Mouse (Mus musculus): ENCODE data around the gene Car12.
"Not testable (repeated sequence)": the region's sequence is repeated elsewhere in the genome, so short reads cannot be mapped to it uniquely, and the experiment has no call there.

The Car12 gene

DNA sequence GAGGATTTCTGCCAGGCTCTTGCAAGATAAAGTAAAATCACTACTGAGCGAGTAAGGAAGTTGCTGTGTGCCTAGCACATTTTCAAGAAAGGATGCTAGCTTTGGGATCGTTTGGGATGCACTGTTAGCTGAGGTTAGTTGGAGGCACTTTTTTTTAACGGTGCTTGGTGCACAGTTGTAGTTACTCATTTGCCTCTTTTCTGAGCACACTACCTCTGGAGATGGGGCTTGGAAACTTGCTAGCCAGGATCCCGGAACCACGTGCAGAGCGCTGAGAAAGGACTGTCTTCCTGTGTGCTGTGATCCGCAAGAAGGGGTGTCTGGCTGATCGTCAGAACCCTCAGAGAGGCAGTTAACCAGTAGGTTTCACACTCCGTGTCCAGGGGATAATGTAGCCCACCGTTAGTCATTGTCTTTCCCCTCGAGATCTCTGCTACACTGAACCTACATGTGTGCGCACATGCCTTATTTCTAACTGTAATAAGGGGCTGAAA is 583 bp downstream of the Car12 start:
- DNase-seq, result no peak

DNA sequence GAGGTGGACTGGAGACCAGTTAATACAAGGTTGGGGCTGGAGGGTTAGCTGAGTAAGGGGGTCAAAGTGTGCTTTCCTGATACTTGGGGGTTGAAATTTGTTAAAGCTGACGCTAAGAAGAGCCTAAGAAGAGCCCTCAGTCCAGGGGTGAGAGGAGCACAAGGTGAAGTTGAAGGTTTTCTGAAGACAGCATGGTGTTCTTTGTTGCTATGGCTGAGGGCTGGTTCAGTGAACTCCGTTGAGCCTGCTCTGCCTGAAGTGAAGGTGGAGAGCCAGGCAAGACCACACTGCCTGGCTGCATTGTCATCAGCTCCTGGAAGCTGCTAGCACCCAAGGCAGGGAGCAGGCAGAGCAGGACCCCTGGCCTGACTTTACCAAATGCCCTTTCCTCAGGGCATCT is 1.9 kb downstream of the Car12 start:
- DNase-seq, result no peak

DNA sequence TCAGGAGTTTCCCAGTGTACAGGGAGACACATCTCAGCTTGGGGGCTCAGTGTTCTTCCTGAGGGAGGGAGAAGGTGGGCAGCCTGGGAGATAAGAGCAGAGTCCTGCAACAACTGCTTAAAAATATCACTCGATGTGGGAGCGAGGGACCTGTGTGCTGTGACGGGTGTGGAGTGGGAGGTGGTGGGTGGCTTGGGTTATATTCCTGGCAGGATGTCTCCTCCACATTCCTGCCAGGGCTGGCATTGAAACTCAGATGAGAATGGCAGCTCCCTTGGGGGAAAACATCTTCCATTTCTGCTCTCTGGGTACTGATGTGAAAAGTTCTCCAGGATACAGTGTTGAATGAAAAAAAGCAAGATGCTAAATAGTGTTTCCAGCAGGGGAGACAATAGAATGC is 3.0 kb downstream of the Car12 start:
- no peak for DNase-seq

DNA sequence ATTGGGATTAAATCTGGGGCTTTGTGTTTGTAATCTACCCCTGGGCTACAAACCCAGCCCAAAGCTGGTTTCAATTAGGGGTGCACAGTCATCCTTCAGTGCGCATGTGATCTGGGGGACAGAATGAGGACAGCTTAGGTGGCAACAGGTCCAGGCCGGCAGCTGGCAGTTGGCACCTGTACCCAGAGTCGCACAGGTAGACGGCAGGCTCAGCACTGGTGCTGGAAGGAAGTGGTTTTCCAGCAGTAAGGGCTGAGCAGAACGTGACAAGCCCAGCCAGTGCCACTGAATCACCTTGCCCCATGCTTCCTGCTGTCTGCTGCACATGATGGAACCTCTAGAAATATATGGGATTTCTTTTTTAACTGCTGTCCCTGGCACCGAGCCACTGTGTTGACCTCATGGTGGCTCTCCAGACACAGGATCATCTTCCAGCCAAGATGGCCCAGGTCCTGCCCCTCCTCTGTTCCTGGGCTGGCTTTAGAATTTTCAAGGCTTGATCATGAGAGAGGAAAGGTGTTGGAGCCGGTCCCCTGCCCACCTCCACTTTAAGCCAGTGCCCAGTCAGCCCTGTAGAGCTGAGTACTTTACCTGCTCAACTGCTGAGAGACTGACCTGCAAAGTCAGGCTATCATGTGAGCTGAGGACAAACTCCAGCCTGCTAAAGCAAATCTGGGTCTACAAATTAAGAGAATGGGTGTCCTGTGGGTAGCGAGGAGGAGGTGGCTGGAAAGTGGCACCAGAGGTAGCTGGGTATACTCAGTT is 7.4 kb downstream of the Car12 start:
- no peak for DNase-seq

DNA sequence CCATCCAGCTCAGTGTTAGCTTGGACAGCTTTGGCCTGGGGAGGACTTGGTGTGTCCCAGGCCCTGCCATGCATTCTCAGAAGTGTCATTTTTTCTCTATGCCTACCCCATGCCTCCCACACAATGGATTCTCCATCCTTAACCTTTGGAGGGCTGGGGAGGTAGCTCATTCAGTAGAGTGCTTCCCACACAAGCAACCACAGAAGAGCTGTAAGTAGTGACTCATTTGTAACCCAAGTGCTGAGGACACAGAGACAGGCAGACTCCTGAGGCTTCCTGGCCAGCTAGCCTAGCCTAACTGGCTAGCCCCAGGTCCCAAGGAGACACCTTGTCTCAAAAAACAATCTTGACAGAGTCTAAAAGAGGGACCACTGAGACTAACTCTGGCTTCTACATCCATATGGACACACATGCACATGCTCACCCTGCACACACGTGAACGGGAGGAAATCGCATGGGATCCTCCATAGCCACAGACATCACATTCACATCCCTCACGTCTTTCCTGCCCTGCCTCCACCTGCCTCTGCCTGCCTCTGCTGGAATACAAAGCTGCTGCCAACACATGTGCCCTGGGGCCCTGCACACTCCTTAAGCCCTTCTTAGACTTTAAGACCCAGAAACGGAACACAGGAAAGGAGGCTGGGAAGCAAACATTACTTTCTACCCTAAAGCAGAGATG is 8.8 kb downstream of the Car12 start:
- DNase-seq, result no peak

DNA sequence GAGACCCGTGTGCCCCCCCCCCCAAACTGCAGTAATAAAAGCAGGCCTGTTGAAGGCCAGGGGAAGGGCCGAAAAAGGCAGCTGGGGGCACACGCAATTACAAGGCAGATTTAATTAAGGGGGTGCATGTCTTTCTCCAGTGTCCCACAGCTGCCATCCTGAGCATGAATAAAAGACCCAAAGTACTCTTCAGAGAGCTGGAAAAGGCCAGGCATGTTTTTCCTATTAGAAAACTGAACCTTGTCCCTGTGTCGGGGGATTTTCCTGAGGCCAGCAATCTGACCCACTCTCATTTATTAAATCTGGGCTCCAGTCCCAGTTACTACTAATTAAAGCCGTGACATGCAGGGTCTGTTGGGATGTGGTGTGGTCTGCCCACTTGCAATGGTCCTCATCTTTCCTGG is 9.4 kb downstream of the Car12 start:
- no peak for DNase-seq

DNA sequence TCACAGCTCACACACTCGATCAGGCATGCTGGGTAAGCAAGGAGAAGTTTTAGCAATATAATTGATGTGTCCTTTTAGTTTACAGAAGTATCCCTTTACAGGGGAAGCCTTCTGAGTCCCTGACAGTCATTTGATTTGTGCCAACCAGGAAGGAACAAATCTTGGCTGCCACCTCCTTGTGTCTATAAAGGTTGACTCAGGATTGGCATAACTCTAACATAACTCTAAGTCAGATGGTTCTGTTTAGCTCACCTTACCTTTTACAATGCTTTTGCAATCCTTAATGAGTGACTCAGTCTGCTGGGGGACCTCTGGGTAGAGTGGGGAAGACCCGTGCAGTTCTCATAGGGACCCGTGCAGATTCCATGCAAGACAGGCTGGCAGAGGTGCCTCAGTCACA is 12.1 kb downstream of the Car12 start:
- no peak for DNase-seq

DNA sequence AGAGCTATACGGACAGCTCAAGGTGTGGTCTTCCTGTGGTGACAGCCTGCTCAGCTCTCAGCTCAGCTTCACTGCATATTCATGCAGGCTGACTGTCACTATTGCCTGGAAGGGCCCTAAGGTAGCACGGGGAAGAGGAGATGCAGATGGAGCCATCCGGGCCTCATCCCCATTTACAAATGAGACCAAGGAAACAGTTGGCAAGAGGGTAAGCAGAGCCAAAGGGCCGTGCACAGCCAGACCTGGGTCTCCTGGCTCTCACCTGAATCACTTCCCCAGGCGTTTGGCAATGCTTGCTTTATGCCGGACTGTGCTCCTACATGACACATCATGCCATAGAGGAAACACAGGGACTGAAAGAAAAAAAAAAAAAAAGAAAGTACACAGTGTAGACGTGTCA is 13.8 kb downstream of the Car12 start:
- peak; percentile 61 for DNase-seq

DNA sequence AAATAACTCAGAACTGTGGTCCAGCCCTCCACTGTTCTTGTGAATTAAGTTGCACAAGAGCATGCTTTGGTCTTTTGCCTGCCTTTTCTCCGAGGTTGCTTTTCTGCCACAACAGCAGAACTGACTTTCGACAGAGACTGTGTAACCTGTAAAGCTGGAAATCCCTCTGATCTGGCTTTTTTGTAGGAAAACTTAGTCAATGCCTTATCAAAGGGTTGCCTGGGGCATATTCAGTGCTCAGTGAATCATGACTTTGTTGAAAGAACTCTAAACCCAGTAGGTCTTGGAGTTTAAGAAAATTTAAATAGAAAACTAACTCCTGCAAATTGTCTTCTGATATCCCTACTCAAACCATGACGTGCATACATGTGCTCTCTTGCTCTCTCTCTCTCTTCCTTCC is 17.1 kb downstream of the Car12 start:
- no peak for DNase-seq

DNA sequence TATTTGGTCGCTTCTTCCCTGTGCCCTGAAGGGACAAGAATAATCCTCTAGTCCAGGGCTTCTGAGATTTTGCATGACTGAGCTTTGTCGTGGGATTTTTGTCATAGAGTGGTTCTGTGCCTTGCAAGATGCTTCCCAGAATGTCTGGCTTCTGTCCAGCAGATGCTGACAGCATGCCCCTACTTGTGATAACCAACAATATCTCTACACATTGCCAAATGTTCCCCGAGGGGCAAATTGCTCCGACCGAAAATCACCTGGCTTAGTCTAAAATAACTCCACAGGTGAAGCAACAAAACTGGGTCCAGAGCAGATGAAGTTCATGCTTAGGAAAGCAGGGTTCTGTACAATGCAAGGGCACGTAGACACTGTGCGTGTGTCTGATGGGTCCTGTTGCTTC is 17.8 kb downstream of the Car12 start:
- no peak for DNase-seq

DNA sequence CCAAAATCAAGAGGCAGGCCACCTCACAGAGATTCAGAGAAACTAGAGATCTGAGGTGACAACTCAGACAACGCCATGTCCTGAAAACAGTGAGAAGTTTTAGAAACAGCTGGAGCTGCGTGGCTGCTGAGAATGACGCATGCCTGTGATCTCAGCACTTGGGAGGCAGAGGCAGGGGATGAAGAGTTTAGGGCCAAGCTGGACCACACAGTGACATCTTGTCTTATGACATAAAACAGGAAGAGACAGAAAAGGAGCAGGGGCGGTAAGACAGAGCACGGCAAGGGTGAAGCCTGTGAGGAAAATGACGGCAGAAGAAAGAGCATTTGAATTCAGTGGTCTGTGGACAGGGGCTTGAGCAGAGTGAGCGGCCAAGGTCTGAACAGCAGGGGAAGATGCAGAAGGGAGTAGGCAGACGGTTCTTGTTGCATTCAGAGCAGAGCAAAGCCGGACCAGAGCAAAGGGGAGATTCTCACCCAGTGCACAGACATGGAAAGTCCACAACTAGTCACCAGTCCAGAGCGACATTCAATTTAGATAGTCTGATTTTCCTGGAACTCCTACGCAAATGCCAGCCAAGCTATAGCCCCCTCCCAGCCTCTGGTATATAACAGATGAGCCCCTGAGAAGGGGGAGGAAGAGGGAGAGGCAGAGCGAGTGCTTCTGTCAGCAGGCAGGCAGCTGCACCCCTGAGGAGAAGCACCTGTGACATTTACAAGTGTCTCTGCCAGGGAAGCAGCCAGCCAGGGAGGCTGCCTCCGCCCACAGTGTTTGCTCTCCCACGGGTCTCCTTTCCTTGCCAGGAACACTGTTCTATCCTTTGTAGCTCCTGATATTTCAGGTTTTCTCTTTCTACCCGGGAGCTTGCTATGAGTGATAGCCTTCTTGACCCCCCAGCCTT is 19.6 kb downstream of the Car12 start:
- DNase-seq, result peak; percentile 86

DNA sequence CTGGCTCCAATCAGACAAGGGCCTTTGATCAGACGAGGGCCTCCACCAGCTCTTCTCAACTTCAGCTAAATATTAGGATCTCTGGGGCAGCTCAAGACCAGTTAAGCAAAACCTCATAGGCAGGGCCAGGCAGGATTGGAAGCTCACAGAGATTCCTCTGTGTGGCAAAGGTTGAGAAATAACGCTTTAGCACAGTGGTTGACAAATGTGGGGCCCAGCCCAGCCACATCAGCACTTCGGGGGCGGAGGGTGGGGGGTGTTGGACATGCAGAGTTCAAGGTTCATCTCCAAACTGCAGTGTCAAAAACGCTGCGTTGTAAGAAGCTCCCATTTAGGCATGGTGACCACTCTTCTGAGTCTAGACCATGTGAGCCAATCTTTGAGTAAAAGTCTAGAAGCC is 21.1 kb downstream of the Car12 start:
- DNase-seq, result no peak

DNA sequence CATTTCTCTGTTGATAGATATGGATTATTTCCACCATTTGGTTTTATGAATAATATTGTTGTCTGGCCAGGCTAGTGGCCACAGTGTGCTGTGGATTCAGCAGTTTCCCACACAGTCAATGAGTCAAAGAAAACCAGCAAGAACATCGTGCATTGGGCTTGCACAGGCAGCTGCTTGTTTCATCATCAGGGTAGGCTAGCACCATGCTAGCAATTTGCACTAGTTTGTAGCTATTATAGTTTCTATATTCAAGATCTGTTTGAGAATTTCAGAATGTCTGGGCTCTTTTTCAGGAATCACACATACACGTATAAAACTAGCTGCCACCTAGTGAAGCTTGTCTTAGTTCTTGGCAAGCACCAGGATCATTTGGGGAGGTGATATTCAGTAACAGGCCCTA is 21.6 kb downstream of the Car12 start:
- no peak for DNase-seq

DNA sequence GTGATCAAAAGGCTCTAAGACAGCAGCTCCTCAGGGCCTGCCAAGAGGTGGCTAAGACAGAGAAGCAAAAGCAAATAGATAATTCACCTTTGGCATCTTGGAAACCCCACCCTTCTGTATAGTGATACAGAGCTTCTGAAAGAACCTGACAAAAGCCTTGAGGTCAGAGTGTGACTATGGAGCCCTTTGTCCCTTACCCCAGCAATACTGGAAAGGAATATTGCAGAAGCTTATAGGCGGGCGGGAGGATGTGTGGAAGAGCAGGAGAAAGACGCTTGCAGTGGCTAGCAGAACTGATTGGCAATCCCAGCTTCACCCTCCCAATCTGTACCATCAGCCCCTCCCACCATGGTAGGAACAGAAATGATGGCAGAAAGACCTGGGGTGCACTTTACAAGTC is 22.5 kb downstream of the Car12 start:
- no peak for DNase-seq

DNA sequence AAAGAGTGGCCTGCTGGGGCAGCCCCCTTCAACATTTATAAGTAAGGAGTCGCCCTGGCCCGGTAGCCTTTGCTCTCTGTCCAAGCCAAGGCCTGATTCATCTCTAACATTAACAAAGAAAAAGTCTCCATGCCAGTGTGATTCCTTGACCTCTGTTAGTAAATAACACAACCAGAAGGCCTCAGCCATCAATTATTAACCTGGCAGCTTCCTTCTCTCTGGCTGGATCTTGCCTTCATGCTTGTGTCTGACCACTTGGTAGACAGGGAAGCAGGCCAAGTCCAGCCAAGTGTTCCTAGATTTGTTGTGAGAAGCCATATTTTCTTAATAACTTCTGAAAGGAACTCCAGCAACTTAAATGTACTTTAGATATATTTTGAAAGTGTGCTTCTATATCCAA is 23.1 kb downstream of the Car12 start:
- no peak for DNase-seq

DNA sequence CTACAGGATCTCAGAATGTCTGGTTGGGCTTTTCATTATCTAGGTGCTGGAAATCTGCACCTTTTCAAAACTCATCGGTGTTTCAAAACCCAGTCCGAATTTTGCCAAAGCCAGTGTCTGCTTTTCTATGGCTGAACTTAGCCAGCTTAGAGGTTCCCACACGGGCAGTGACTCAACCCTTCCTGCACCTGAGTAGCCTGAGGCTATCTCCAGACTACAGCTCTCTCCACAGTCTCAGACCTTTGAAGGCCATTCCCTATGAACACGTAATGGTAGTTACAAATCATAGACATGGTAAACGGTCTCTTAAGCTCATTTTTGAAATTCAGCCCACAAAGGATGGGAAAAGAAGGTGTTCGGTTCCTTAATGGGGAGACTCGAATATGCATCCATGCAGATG is 26.0 kb downstream of the Car12 start:
- no peak for DNase-seq

DNA sequence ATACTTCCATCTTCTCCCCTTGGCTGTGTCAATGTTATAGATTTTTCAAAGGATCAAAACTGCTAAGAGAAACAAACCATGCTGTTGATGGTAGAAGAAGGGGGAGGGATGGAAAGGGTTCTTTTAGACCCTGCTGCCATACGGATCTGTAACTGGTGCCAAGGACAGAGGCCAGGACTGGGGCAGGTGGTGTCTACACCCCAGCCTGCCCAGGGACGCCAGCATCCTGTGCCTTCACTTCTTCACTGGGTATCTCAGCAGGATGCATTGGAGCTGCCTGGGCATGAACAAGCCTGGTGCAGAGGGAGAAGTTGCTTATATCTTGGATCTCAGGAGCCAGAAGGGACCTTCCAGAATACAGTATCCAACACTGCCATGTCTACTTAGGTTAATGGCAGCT is 31.0 kb downstream of the Car12 start:
- no peak for DNase-seq

DNA sequence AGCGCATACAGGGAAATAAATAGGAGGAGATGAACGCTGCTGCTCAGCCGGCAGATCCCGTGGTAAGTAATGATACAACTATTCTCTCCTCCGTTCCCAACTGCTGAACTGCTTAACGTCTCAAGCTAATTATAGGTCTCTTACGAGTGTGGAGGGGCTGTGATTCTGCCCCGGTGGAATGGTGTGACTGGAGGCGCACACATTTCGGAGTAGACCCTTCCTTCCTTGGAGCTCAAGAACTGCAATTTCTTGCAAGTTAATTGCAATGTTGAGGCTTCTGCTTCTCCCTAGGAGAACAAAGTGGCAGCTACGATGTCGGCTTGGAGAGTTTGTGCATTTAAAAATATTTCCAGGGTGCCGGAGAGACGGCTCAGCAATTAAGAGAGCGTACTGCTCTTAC is 34.9 kb downstream of the Car12 start:
- DNase-seq, result no peak

DNA sequence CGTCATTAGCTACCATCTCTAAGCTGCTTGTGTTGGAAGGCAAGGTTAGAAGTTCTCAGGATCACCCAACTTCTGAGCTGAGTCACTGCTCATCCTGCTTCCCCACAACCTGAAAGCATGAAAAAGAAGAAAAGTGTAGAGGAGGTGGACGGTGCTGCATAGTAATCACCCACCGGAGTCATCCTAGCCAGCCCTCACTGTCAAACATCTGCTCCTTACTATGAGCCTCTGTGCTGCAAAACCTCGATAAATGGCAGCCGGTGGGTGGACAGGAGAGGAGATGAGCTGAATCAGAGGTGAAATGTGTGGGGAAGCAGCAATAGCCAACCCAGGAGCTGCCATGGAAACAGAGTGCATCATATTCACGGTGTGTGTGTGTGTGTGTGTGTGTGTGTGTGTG is 39.4 kb downstream of the Car12 start:
- no peak for DNase-seq

DNA sequence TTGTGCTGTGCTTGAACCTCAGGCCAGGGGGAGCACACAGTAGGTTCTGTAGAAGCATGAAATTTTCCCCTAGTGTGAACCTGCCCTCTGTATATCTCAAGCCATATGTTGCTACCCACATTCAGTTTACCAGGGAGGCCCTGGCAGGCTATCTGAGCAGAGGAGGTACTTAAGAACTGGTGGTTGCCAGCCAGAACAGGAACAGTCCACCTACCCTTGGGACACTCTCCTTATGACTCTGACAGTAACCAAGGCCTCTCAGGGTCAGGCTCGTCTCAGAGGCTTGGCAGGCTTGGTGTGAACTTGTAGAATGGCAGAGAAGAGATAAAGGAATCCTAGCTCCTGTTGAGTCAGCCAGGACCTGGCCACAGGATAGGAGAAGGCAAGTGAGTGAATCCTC is 47.5 kb downstream of the Car12 start:
- no peak for DNase-seq

DNA sequence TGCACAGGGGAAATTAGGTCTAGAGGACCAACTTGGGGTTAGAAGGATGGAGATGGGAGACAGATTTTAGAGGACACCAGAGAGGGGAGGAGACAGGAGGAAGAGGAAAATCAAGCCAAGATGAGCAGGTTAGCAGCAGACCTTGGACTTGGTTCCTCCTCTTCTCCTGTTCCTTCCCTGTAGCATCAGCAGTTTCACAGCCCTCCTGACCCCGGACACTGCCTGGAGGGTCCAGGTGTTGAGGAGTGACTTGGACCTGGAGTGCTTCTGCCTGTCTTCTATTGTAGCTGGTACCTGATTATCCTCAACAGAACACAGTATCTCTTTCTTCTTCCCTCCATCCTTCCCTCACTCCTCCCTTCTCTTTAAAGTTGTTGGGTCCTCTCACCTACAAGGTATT is 55.2 kb downstream of the Car12 start:
- no peak for DNase-seq

DNA sequence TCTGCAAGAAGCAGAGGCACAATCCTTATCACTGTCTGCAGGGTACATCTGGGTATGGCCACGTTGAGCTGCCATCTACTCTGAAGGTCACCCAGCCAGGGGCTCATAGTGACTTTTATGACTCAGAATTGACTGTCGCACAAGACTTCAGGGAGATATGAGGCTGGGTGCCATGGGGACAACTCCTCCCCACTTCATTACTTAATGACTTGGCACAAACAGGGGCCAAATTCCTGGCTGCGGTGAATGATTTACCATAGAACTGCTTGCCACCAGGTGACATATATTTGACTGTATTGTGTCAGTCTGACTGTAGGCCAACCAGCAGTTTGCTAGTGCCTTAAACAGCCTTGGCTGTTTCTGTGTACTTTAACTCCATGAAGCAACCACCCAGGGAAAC is 55.8 kb downstream of the Car12 start:
- DNase-seq, result no peak

DNA sequence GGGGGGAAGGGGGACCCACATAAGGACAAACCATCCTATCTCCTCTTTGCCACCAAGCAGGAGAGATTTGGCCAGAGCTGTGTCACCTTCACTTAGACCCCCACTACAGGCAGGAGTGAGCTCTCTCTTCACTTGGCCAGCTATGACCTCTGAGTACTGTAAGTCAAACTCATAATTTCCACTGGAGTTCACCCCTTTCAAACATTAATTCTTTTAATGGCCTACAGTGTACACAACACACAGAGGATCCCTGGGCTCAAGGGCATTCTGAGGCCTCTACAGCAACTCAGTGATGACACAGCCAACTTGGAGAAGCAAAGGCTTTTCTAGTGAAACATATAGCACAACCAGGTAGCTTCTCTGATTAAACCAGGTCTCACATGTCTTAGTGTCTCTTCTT is 57.2 kb downstream of the Car12 start:
- no peak for DNase-seq

DNA sequence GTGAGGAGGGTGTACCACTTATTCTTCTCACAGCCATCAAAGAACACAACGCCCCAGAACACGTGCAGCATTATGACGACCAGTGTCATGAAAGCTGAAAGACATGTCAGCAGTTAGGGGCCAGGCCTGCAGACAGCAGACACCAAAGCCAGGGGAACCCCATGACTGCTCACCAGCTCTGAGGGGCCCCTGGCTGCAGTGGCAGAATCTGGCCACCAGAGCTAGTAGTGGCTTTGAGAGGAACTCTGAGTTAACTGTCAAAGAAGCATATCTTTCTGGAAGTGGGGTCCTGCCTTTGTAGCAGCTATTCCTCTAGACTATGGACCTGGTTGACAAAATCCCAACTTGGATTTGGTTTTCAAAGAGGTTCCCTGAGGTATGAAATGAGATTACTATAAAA is 71.1 kb downstream of the Car12 start:
- DNase-seq, result not testable (repeated sequence)
